Mouse (Mus musculus) neural tube, embryonic 13.5 days (tissue): ENCODE measurements around the gene Slc34a3. TPM values are rescaled to one million over a fixed set of nuclear protein-coding genes. Genes with fewer than 3 reads are reported as not detected.
A peak's percentile ranks its signal among the peaks of the same experiment; 100 is the strongest.

Experiments
- ATAC-seq: fragments of 200-750 bp; cut with Nextera tagmentation; 2 replicates; pipeline ENCODE4 v1.8.0; 2017; ENCODE audit warnings: low read depth, mild to moderate bottlenecking, moderate TSS enrichment, moderate library complexity
- H3K27ac ChIP-seq: fragments of 300-500 bp; sonication (generic); replicated peaks from 2 replicates; pipeline ENCODE4 v1.5.1; 2015; ENCODE audit warnings: moderate library complexity, mild to moderate bottlenecking, inconsistent platforms
- H3K27me3 ChIP-seq: fragments of 300-500 bp; sonication (generic); 2 replicates; pipeline ENCODE4 v1.6.1; 2015; ENCODE audit warnings: mild to moderate bottlenecking, inconsistent platforms
- H3K36me3 ChIP-seq: fragments of 300-500 bp; sonication (generic); 2 replicates; pipeline ENCODE4 v1.6.1; 2015; ENCODE audit warnings: mild to moderate bottlenecking, inconsistent platforms
- H3K4me1 ChIP-seq: fragments of 300-500 bp; sonication (generic); replicated peaks from 2 replicates; pipeline ENCODE4 v1.6.1; 2015; ENCODE audit warnings: inconsistent platforms
- H3K4me2 ChIP-seq: fragments of 300-500 bp; sonication (generic); 2 replicates; pipeline ENCODE4 v1.6.1; 2015; ENCODE audit warnings: inconsistent platforms, mild to moderate bottlenecking, moderate library complexity
- H3K4me3 ChIP-seq: fragments of 300-500 bp; sonication (generic); 2 replicates; pipeline ENCODE4 v1.5.1; 2015; ENCODE audit warnings: mild to moderate bottlenecking, inconsistent platforms
- H3K9ac ChIP-seq: fragments of 300-500 bp; sonication (generic); 2 replicates; pipeline ENCODE4 v1.6.1; 2015; ENCODE audit warnings: moderate library complexity, mild to moderate bottlenecking, inconsistent platforms
- H3K9me3 ChIP-seq: fragments of 300-500 bp; sonication (generic); 2 replicates; pipeline ENCODE4 v1.6.1; 2016; ENCODE audit warnings: inconsistent platforms
- WGBS: fragments of 180-500 bp; shearing (Covaris S2); methylation state at CpG from one replicate; pipeline ENCODE4 v1.1.7; 2015; 5-methylcytosine and 5-hydroxymethylcytosine counted together
- polyA plus RNA-seq: library from polyadenylated mRNA; unstranded; fragments of >200 nt; fragmentation: Nextera tagmentation; extraction: Ambion mirVana; gene quantifications from 2 replicates; pipeline ENCODE4 v1.2.1, GENCODE M21; 2015

Slc34a3 gene
- polyA plus RNA-seq, 1 experiment from 2014 or later: not detected

GRCm38 (mm10) chr2:25182664-25183063, 51.5 kb downstream of the Slc34a3 start:
- peak overlapping the region; percentile 78 for H3K9ac ChIP-seq
- peak overlapping the region; percentile 91 for H3K27ac ChIP-seq
- H3K27me3 ChIP-seq: no peaks in the 10 kb centered on the region
- H3K4me2 ChIP-seq: peak overlapping the region; percentile 79
- 6% methylated on average over 6 of the region's 6 CpGs for WGBS
- H3K4me3 ChIP-seq: peak overlapping the region; percentile 69
- no peaks in the 10 kb centered on the region for H3K36me3 ChIP-seq
- ATAC-seq: no peak
- peaks cover 85% of the 10 kb centered on the region for H3K4me1 ChIP-seq
- H3K9me3 ChIP-seq: no peaks in the 10 kb centered on the region

- no peaks in the 10 kb centered on the region for H3K27me3 ChIP-seq
- peak overlapping the region; percentile 79 for H3K4me2 ChIP-seq
- 0% methylated on average over 17 of the region's 17 CpGs for WGBS
- peak overlapping the region; percentile 78 for H3K9ac ChIP-seq
- peaks cover 92% of the 10 kb centered on the region for H3K4me1 ChIP-seq
- no peaks in the 10 kb centered on the region for H3K9me3 ChIP-seq
- H3K4me3 ChIP-seq: peak overlapping the region; percentile 69
- H3K36me3 ChIP-seq: no peaks in the 10 kb centered on the region
- peak overlapping the region; percentile 91 for H3K27ac ChIP-seq
- ATAC-seq: no peak
Observed at GRCm38 (mm10) chr2:25181891-25182397, 52.2 kb downstream of the Slc34a3 start.

GRCm38 (mm10) chr2:25180973-25181890, 52.9 kb downstream of the Slc34a3 start:
- under 1% methylated on average over 100 of the region's 100 CpGs for WGBS
- Histone ChIP-seq H3K4me1 (peaks cover 93% of the 10 kb centered on the region), H3K9ac (peak overlapping the region; percentile 78)

GRCm38 (mm10) chr2:25180478-25180903, 53.7 kb downstream of the Slc34a3 start, which contains the start of gene Nrarp:
TSS of gene Nrarp (plus strand) at chr2:25180758.
- Histone ChIP-seq H3K4me2 (peak within 1 kb of the TSS; percentile 79), H3K9me3 (no peaks in the 10 kb centered on the region), H3K9ac (peak within 1 kb of the TSS; percentile 78), H3K27ac (peak within 1 kb of the TSS; percentile 91), H3K4me3 (peak within 1 kb of the TSS; percentile 69), H3K36me3 (no peaks in the 10 kb centered on the region), H3K27me3 (no peaks in the 10 kb centered on the region), H3K4me1 (peaks cover 93% of the 10 kb centered on the region)
- peak; percentile 86 for ATAC-seq
- under 1% methylated on average over 34 of the region's 35 CpGs for WGBS

More at GRCm38 (mm10) chr2:25180973-25181890, 52.9 kb downstream of the Slc34a3 start:
- H3K27me3 ChIP-seq: no peaks in the 10 kb centered on the region
- peak overlapping the region; percentile 69 for H3K4me3 ChIP-seq
- no peaks in the 10 kb centered on the region for H3K9me3 ChIP-seq
- peak overlapping the region; percentile 79 for H3K4me2 ChIP-seq
- ATAC-seq: peak; percentile 42
- H3K27ac ChIP-seq: peak overlapping the region; percentile 91
- H3K36me3 ChIP-seq: no peaks in the 10 kb centered on the region

- 14% methylated on average over 15 of the region's 15 CpGs for WGBS
- Histone ChIP-seq H3K27me3 (no peaks in the 10 kb centered on the region), H3K4me1 (peaks cover 93% of the 10 kb centered on the region), H3K4me2 (peak overlapping the region; percentile 79), H3K36me3 (no peaks in the 10 kb centered on the region), H3K4me3 (peak overlapping the region; percentile 69), H3K27ac (peak overlapping the region; percentile 91), H3K9me3 (no peaks in the 10 kb centered on the region), H3K9ac (peak overlapping the region; percentile 63)
- ATAC-seq: no peak
Observed at GRCm38 (mm10) chr2:25179566-25180217, 54.5 kb downstream of the Slc34a3 start.

Other genes with a start within 250 kb of the Slc34a3 start
- gene Nsmf, start 180.0 kb downstream of the Slc34a3 start, polyA plus RNA-seq: 125 and 134 TPM in 2 replicates
- gene Entpd8, start 154.1 kb downstream of the Slc34a3 start, polyA plus RNA-seq: not detected in 2 replicates
- not detected in 2 replicates for gene Noxa1, start 139.2 kb downstream of the Slc34a3 start, polyA plus RNA-seq
- 25.5 and 27.9 TPM in 2 replicates for gene Nrarp, start 53.6 kb downstream of the Slc34a3 start, polyA plus RNA-seq
- gene Tor4a, start 37.5 kb downstream of the Slc34a3 start, polyA plus RNA-seq: 1.2 and 1.4 TPM in 2 replicates
- 95.1 and 99.9 TPM in 2 replicates for gene Nelfb, start 22.9 kb downstream of the Slc34a3 start, polyA plus RNA-seq
- gene Stpg3, start 19.7 kb downstream of the Slc34a3 start, polyA plus RNA-seq: 0.15 TPM in 1 of 2 replicates, not detected in the other
- 0.89 TPM in 1 of 2 replicates, not detected in the other for gene Fam166a, start 15.6 kb downstream of the Slc34a3 start, polyA plus RNA-seq
- 361 and 388 TPM in 2 replicates for gene Tubb4b, start 9.7 kb downstream of the Slc34a3 start, polyA plus RNA-seq
- gene Rnf224, start 2.4 kb upstream of the Slc34a3 start, polyA plus RNA-seq: not detected in 2 replicates
- 83.0 and 91.6 TPM in 2 replicates for gene Rnf208, start 7.9 kb upstream of the Slc34a3 start, polyA plus RNA-seq
- 0.22 TPM in 1 of 2 replicates, not detected in the other for gene Cysrt1, start 8.1 kb upstream of the Slc34a3 start, polyA plus RNA-seq
- 5.3 and 5.4 TPM in 2 replicates for gene AL732309.1, start 12.5 kb upstream of the Slc34a3 start, polyA plus RNA-seq
- 18.8 and 21.5 TPM in 2 replicates for gene Tmem203, start 21.1 kb upstream of the Slc34a3 start, polyA plus RNA-seq
- gene Tprn, start 28.3 kb upstream of the Slc34a3 start, polyA plus RNA-seq: 13.3 and 14.6 TPM in 2 replicates
- gene Ssna1, start 38.1 kb upstream of the Slc34a3 start, polyA plus RNA-seq: 187 and 206 TPM in 2 replicates
- 128 and 131 TPM in 2 replicates for gene Anapc2, start 38.1 kb upstream of the Slc34a3 start, polyA plus RNA-seq
- not detected in 2 replicates for gene Tmem210, start 53.8 kb upstream of the Slc34a3 start, polyA plus RNA-seq
- gene Lrrc26, start 55.6 kb upstream of the Slc34a3 start, polyA plus RNA-seq: not detected in 2 replicates
- gene Grin1, start 84.8 kb upstream of the Slc34a3 start, polyA plus RNA-seq: 27.1 and 30.2 TPM in 2 replicates
- 55.4 and 73.6 TPM in 2 replicates for gene Man1b1, start 98.0 kb upstream of the Slc34a3 start, polyA plus RNA-seq
- 26.4 and 27.5 TPM in 2 replicates for gene Dpp7, start 122.0 kb upstream of the Slc34a3 start, polyA plus RNA-seq
- 6.0 and 8.5 TPM in 2 replicates for gene Uap1l1, start 131.3 kb upstream of the Slc34a3 start, polyA plus RNA-seq
- gene Sapcd2, start 138.0 kb upstream of the Slc34a3 start, polyA plus RNA-seq: 9.9 and 11.3 TPM in 2 replicates
- 11.0 and 14.8 TPM in 2 replicates for gene Entpd2, start 161.5 kb upstream of the Slc34a3 start, polyA plus RNA-seq
- gene Npdc1, start 165.0 kb upstream of the Slc34a3 start, polyA plus RNA-seq: 359 and 403 TPM in 2 replicates
- 0.18 TPM in 1 of 2 replicates, not detected in the other for gene Fut7, start 188.9 kb upstream of the Slc34a3 start, polyA plus RNA-seq
- gene Abca2, start 194.3 kb upstream of the Slc34a3 start, polyA plus RNA-seq: 9.8 and 10.2 TPM in 2 replicates
- 2.8 and 3.2 TPM in 2 replicates for gene Clic3, start 222.5 kb upstream of the Slc34a3 start, polyA plus RNA-seq
- 85.1 and 97.1 TPM in 2 replicates for gene Paxx, start 226.7 kb upstream of the Slc34a3 start, polyA plus RNA-seq
- 19.7 and 19.9 TPM in 2 replicates for gene Ptgds, start 235.7 kb upstream of the Slc34a3 start, polyA plus RNA-seq